Mouse (Mus musculus) heart, adult 2 months (tissue): Measurements from ENCODE around the gene Map3k5. TPM values are rescaled to one million over a fixed set of nuclear protein-coding genes. Genes with fewer than 3 reads are reported as not detected.

Experiments
- DNase-seq, 2 experiments: peaks; one replicate each; pipeline ENCODE4 v3.0.0; 2021
- H3K27ac ChIP-seq: fragments of 200-600 bp; 2 replicates; pipeline ENCODE4 v1.8.1; 2022
- H3K27me3 ChIP-seq: fragments of 200-500 bp; 2 replicates; pipeline ENCODE4 v1.6.1; 2012; ENCODE audit warnings: mild to moderate bottlenecking, low read length, inconsistent platforms, mixed read lengths; ENCODE audit not compliant: control insufficient read depth, insufficient read depth
- H3K36me3 ChIP-seq: fragments of 200-500 bp; 2 replicates; pipeline ENCODE4 v1.6.1; 2012; ENCODE audit warnings: low read length, inconsistent platforms; ENCODE audit not compliant: control insufficient read depth, insufficient read depth
- H3K4me1 ChIP-seq: fragments of 200-500 bp; 2 replicates; pipeline ENCODE4 v1.6.1; 2011; ENCODE audit warnings: low read length; ENCODE audit not compliant: control insufficient read depth, insufficient read depth
- H3K4me3 ChIP-seq: fragments of 200-600 bp; 2 replicates; pipeline ENCODE4 v1.8.1; 2022
- H3K79me2 ChIP-seq: fragments of 200-500 bp; replicated peaks from 2 replicates; pipeline ENCODE4 v1.6.1; 2012; ENCODE audit warnings: mild to moderate bottlenecking, inconsistent platforms, low read length, moderate library complexity, mixed read lengths; ENCODE audit not compliant: control insufficient read depth, insufficient read depth
- H3K9ac ChIP-seq: fragments of 200-500 bp; 2 replicates; pipeline ENCODE4 v1.6.1; 2012; ENCODE audit warnings: low read depth, mild to moderate bottlenecking, control low read depth, inconsistent platforms, low read length, mixed read lengths
- CTCF ChIP-seq: fragments of 200-600 bp; IDR thresholded peaks from 2 replicates; pipeline ENCODE4 v1.8.1; 2022; ENCODE audit warnings: antibody characterized with exemption, mild to moderate bottlenecking, moderate library complexity
- EP300 ChIP-seq: fragments of 200-500 bp; IDR thresholded peaks from 2 replicates; pipeline ENCODE4 v1.6.1; 2011; ENCODE audit warnings: low read depth, low read length, control low read depth; ENCODE audit not compliant: insufficient read depth
- POLR2A ChIP-seq: fragments of 200-500 bp; IDR thresholded peaks from 2 replicates; pipeline ENCODE4 v1.6.1; 2011; ENCODE audit warnings: mild to moderate bottlenecking, low read depth, low read length, control low read depth; ENCODE audit not compliant: insufficient read depth
- whole genome bisulfite sequencing: fragments of 180-500 bp; shearing (Covaris S2); methylation state at CpG from one replicate; pipeline ENCODE4 v1.1.7; 2018; 5-methylcytosine and 5-hydroxymethylcytosine counted together
- intact Hi-C: fragments of 180-260 bp; cut with DNase I; formaldehyde crosslinking; loops from one replicate; pipeline ENCODE4 v1.15.1; 2025
- polyA plus RNA-seq: library from polyadenylated mRNA; depleted of rRNA; stranded (reverse); fragments of >200 nt; gene quantifications from 2 replicates; pipeline ENCODE4 v1.2.3, GENCODE M21; 2012
- total RNA-seq, 2 experiments: library from RNA; stranded (reverse); gene quantifications; 2 replicates each; pipeline ENCODE4 v1.2.3; 2021

The Map3k5 gene
- total and polyA plus RNA-seq, 3 experiments: 7.6 to 45.3 (median 42.6) TPM

- 87% methylated on average over 3 of the region's 3 CpGs for WGBS
- Histone ChIP-seq H3K36me3 (peaks cover 2% of the 10 kb centered on the region; the same call in 1 of the 2 replicates), H3K4me3 (no peak overlapping the region), H3K79me2 (no peaks in the 10 kb centered on the region), H3K9ac (no peak overlapping the region), H3K27me3 (no peaks in the 10 kb centered on the region), H3K27ac (no peak overlapping the region), H3K4me1 (peaks cover 13% of the 10 kb centered on the region)
- intact Hi-C loops: no loop called here
- no peak for DNase-seq
- no peak for TF ChIP-seq CTCF
- no peak for TF ChIP-seq POLR2A
- TF ChIP-seq EP300: no peak
Observed at GRCm38 (mm10) chr10:19996151-19996550, 61.9 kb downstream of the Map3k5 start.

- Histone ChIP-seq H3K4me1 (peaks cover 3% of the 10 kb centered on the region), H3K27me3 (no peaks in the 10 kb centered on the region), H3K9ac (no peak overlapping the region), H3K27ac (no peak overlapping the region), H3K36me3 (peaks cover 7% of the 10 kb centered on the region), H3K79me2 (no peaks in the 10 kb centered on the region), H3K4me3 (no peak overlapping the region)
- 70% methylated on average over 4 of the region's 4 CpGs for WGBS
- DNase-seq: no peak
- intact Hi-C loops: no loop called here
- TF ChIP-seq POLR2A: no peak
- TF ChIP-seq CTCF: no peak
- no peak for TF ChIP-seq EP300
Observed at GRCm38 (mm10) chr10:19999703-20000407, 65.6 kb downstream of the Map3k5 start.

- Histone ChIP-seq H3K4me1 (peaks cover 4% of the 10 kb centered on the region), H3K9ac (no peak overlapping the region), H3K79me2 (no peaks in the 10 kb centered on the region), H3K4me3 (no peak overlapping the region), H3K27me3 (no peaks in the 10 kb centered on the region), H3K36me3 (peaks cover 7% of the 10 kb centered on the region), H3K27ac (no peak overlapping the region)
- DNase-seq: no peak
- WGBS: 84% methylated on average over 8 of the region's 8 CpGs
- intact Hi-C loops: no loop called here
- TF ChIP-seq CTCF (no peak), POLR2A (no peak), EP300 (no peak)
Observed at GRCm38 (mm10) chr10:20000408-20000770, 66.1 kb downstream of the Map3k5 start.

GRCm38 (mm10) chr10:20001990-20002389 lies 67.7 kb downstream of the Map3k5 start:
- Histone ChIP-seq H3K27me3 (no peaks in the 10 kb centered on the region), H3K27ac (no peak overlapping the region), H3K79me2 (no peaks in the 10 kb centered on the region), H3K36me3 (peaks cover 7% of the 10 kb centered on the region), H3K4me3 (no peak overlapping the region), H3K9ac (no peak overlapping the region), H3K4me1 (peaks cover 10% of the 10 kb centered on the region)
- no peak for DNase-seq
- intact Hi-C loops: no loop called here
- WGBS: 37% methylated on average over 5 of the region's 5 CpGs
- TF ChIP-seq EP300: no peak
- TF ChIP-seq POLR2A: no peak
- TF ChIP-seq CTCF: no peak

- Histone ChIP-seq H3K36me3 (peaks cover 7% of the 10 kb centered on the region), H3K4me3 (no peak overlapping the region), H3K9ac (no peak overlapping the region), H3K79me2 (no peaks in the 10 kb centered on the region), H3K27me3 (no peaks in the 10 kb centered on the region), H3K27ac (no peak overlapping the region), H3K4me1 (peaks cover 10% of the 10 kb centered on the region)
- WGBS: 76% methylated on average over 5 of the region's 5 CpGs
- intact Hi-C loops: no loop called here
- no peak for DNase-seq
- TF ChIP-seq POLR2A (no peak), EP300 (no peak), CTCF (no peak)
Observed at GRCm38 (mm10) chr10:20003006-20003405, 68.7 kb downstream of the Map3k5 start.

- WGBS: 84% methylated on average over 4 of the region's 4 CpGs
- peaks cover 8% of the 10 kb centered on the region for H3K4me1 ChIP-seq
- no peaks in the 10 kb centered on the region; the same call in 1 of the 2 replicates for H3K79me2 ChIP-seq
- H3K27ac ChIP-seq: no peak overlapping the region
- TF ChIP-seq CTCF: no peak
- no peak for TF ChIP-seq EP300
- TF ChIP-seq POLR2A: no peak
- no peak overlapping the region for H3K4me3 ChIP-seq
- no peaks in the 10 kb centered on the region for H3K27me3 ChIP-seq
- intact Hi-C loops: no loop called here
- DNase-seq: no peak
- H3K9ac ChIP-seq: no peak overlapping the region
- peaks cover 7% of the 10 kb centered on the region for H3K36me3 ChIP-seq
Observed at GRCm38 (mm10) chr10:20004786-20005185, 70.5 kb downstream of the Map3k5 start.
